9 mouse cellular contexts compared by ENCODE assay signal in genomic region chr9:18473324-18474128, GRCm38 (mm10). TPM values are rescaled to one million over a fixed set of nuclear protein-coding genes. Genes with fewer than 3 reads are reported as not detected.
A peak's percentile ranks its signal among the peaks of the same experiment; 100 is the strongest.
DNase-seq lines count a peak whose midpoint lies in the region; ATAC-seq and TF ChIP-seq lines count a peak whose summit lies in the region.
"Had no signal": no experiment of that assay in that cellular context is flagged by ENCODE, and none has a peak within 500 bp of the region (broad histone marks: within the 10 kb centered on the region; RNA-seq: fewer than 3 reads in every experiment).

No protein-coding gene starts in this region.

- peak overlapping the region; percentile 75 for H3K9ac ChIP-seq in embryonic facial prominence, embryonic 14.5 days (ENCODE audit: low read depth, low read length)
- peak overlapping the region; percentile 70 for H3K9ac ChIP-seq in midbrain, embryonic 12.5 days (replicated peaks)

- TF ChIP-seq POLR2A in bone marrow, adult 2 months (IDR thresholded peaks at IDR 0.05; ENCODE audit: borderline replicate concordance, control insufficient read depth, low read depth, low read length) = no peak

- H3K27me3 ChIP-seq in embryonic facial prominence, embryonic 14.5 days (replicated peaks; ENCODE audit: control insufficient read depth, insufficient read depth, low read length) = no peaks in the 10 kb centered on the region
- no peaks in the 10 kb centered on the region for H3K27me3 ChIP-seq in limb, embryonic 10.5 days (ENCODE audit: low read depth, poor library complexity, severe bottlenecking)
- H3K27me3 ChIP-seq in midbrain, embryonic 12.5 days = no peaks in the 10 kb centered on the region
- H3K27me3 ChIP-seq: CH12.LX had no signal

- H3K9me3 ChIP-seq in embryonic facial prominence, embryonic 14.5 days (ENCODE audit: control insufficient read depth, low read length) = no peaks in the 10 kb centered on the region
- no peaks in the 10 kb centered on the region for H3K9me3 ChIP-seq in limb, embryonic 10.5 days (replicated peaks)
- H3K9me3 ChIP-seq in midbrain, embryonic 12.5 days = no peaks in the 10 kb centered on the region

- peaks cover 1% of the 10 kb centered on the region; the same call in 1 of the 2 replicates for H3K4me1 ChIP-seq in bone marrow, adult 2 months (ENCODE audit: control insufficient read depth, insufficient read depth, low read length)
- 0 out of 2 replicates have a peak, but pooled peaks cover 4% of the 10 kb centered on the region for H3K4me1 ChIP-seq in embryonic facial prominence, embryonic 14.5 days (ENCODE audit: control insufficient read depth, insufficient read depth, low read length)
- H3K4me1 ChIP-seq in limb, embryonic 10.5 days = peaks cover 5% of the 10 kb centered on the region; the same call in 1 of the 2 replicates
- H3K4me1 ChIP-seq in midbrain, embryonic 12.5 days = peaks cover 4% of the 10 kb centered on the region; the same call in 1 of the 2 replicates

- WGBS in bone marrow, adult 2 months = 4% methylated on average over 39 of the region's 39 CpGs
- WGBS in embryonic facial prominence, embryonic 14.5 days = 5% methylated on average over 34 of the region's 39 CpGs
- WGBS in limb, embryonic 10.5 days = 5% methylated on average over 39 of the region's 39 CpGs
- 5% methylated on average over 39 of the region's 39 CpGs for WGBS in midbrain, embryonic 12.5 days

- H3K36me3 ChIP-seq in embryonic facial prominence, embryonic 14.5 days (ENCODE audit: control insufficient read depth, insufficient read depth, low read length) = no peaks in the 10 kb centered on the region
- H3K36me3 ChIP-seq in limb, embryonic 10.5 days = 0 out of 2 replicates have a peak, but pooled peaks cover 7% of the 10 kb centered on the region
- peaks cover 13% of the 10 kb centered on the region for H3K36me3 ChIP-seq in midbrain, embryonic 12.5 days

- DNase-seq in 3134 (ENCODE audit: extremely low read depth, insufficient read length, low spot score) = peak; percentile 81
- peak; percentile 94 for DNase-seq in embryonic facial prominence, embryonic 14.5 days (ENCODE audit: low spot score)
- DNase-seq in heart, adult 18-20 months = peak; percentile 78 to 82
- peak; percentile 67 for DNase-seq in kidney, adult 18-20 months
- peak; percentile 89 for DNase-seq in limb, embryonic 10.5 days (ENCODE audit: low spot score)
- peak; percentile 40 for DNase-seq in skeletal muscle tissue, adult 2 months (ENCODE audit: low read depth, low spot score)

- peak overlapping the region; percentile 77 for H3K4me3 ChIP-seq in bone marrow, adult 2 months (replicated peaks; ENCODE audit: control insufficient read depth, low read depth, low read length)
- peak overlapping the region; percentile 64 for H3K4me3 ChIP-seq in embryonic facial prominence, embryonic 14.5 days (ENCODE audit: low read depth, low read length)
- peak overlapping the region; percentile 61 for H3K4me3 ChIP-seq in limb, embryonic 10.5 days
- peak overlapping the region; percentile 62 for H3K4me3 ChIP-seq in midbrain, embryonic 12.5 days

- peak overlapping the region; percentile 75 for H3K4me2 ChIP-seq in embryonic facial prominence, embryonic 14.5 days (ENCODE audit: low read depth, low read length)
- peak overlapping the region; percentile 68 for H3K4me2 ChIP-seq in midbrain, embryonic 12.5 days (replicated peaks)

- no peak for TF ChIP-seq CTCF in bone marrow, adult 2 months (IDR thresholded peaks at IDR 0.05; ENCODE audit: control insufficient read depth, insufficient read depth, low read length)

- peak; percentile 99 for ATAC-seq in embryonic facial prominence, embryonic 14.5 days (ENCODE audit: low read depth)
- ATAC-seq in midbrain, embryonic 12.5 days (ENCODE audit: low FRiP score, low read depth) = peak; percentile 97

- peak overlapping the region; percentile 27; the same call in 1 of the 2 replicates for H3K27ac ChIP-seq in bone marrow, adult 2 months (ENCODE audit: control insufficient read depth, insufficient read depth, low read depth, low read length, poor library complexity)
- peak overlapping the region; percentile 87 for H3K27ac ChIP-seq in embryonic facial prominence, embryonic 14.5 days (replicated peaks; ENCODE audit: low read depth, low read length)
- H3K27ac ChIP-seq in limb, embryonic 10.5 days = peak overlapping the region; percentile 89
- peak overlapping the region; percentile 94 for H3K27ac ChIP-seq in midbrain, embryonic 12.5 days (replicated peaks)

RNA-seq across cellular contexts. Expression of gene Zfp558, which starts 4.5 kb away (rescaled TPM):
- polyA plus RNA-seq in bone marrow, adult 2 months (2011; ENCODE audit: insufficient read depth, insufficient read length, low replicate concordance, missing spikeins) = 0.90 TPM in 1 of 2 replicates, not detected in the other
- 4.4 and 5.2 TPM in 2 replicates for polyA plus RNA-seq in embryonic facial prominence, embryonic 14.5 days (2014; fragmentation: Nextera tagmentation; extraction: Ambion mirVana)
- 1 to 10 TPM; 1.7 to 1.9 TPM for total RNA-seq in heart, adult 18-20 months (2021)
- polyA plus RNA-seq in limb, embryonic 10.5 days (2016; fragmentation: Nextera tagmentation; extraction: Ambion mirVana) = 7.5 and 12.2 TPM in 2 replicates
- polyA plus RNA-seq in midbrain, embryonic 12.5 days (2016; fragmentation: Nextera tagmentation; extraction: Ambion mirVana) = 26.3 and 26.8 TPM in 2 replicates
- total RNA-seq: CH12.LX had no signal

RNA-seq across cellular contexts. Expression of gene Mbd3l1, which starts 4.6 kb away (rescaled TPM):
- polyA plus RNA-seq in bone marrow, adult 2 months (2011; ENCODE audit: insufficient read depth, insufficient read length, low replicate concordance, missing spikeins) = not detected in 2 replicates
- polyA plus RNA-seq in embryonic facial prominence, embryonic 14.5 days (2014; fragmentation: Nextera tagmentation; extraction: Ambion mirVana) = not detected in 2 replicates
- not detected for total RNA-seq in heart, adult 18-20 months (2021)
- polyA plus RNA-seq in limb, embryonic 10.5 days (2016; fragmentation: Nextera tagmentation; extraction: Ambion mirVana) = not detected in 2 replicates
- not detected in 2 replicates for polyA plus RNA-seq in midbrain, embryonic 12.5 days (2016; fragmentation: Nextera tagmentation; extraction: Ambion mirVana)
- total RNA-seq: CH12.LX had no signal

RNA-seq across cellular contexts. Expression of gene Mbd3l2, which starts 43.1 kb away (rescaled TPM):
- polyA plus RNA-seq in bone marrow, adult 2 months (2011; ENCODE audit: insufficient read depth, insufficient read length, low replicate concordance, missing spikeins) = not detected in 2 replicates
- polyA plus RNA-seq in embryonic facial prominence, embryonic 14.5 days (2014; fragmentation: Nextera tagmentation; extraction: Ambion mirVana) = not detected in 2 replicates
- total RNA-seq in heart, adult 18-20 months (2021) = not detected
- polyA plus RNA-seq in limb, embryonic 10.5 days (2016; fragmentation: Nextera tagmentation; extraction: Ambion mirVana) = not detected in 2 replicates
- polyA plus RNA-seq in midbrain, embryonic 12.5 days (2016; fragmentation: Nextera tagmentation; extraction: Ambion mirVana) = 0.14 TPM in 1 of 2 replicates, not detected in the other
- total RNA-seq: CH12.LX had no signal

Comparison
In these comparisons a context has a peak if more than half of its experiments do, and no peak if none do; other contexts are left out.
1. Peak in every context shown above with its lines: DNase-seq, ATAC-seq, H3K4me3 ChIP-seq and H3K27ac ChIP-seq.
2. DNase-seq: peak in every context shown above with its lines; median percentile 94 in embryonic facial prominence, embryonic 14.5 days; 89 in limb, embryonic 10.5 days; 81 in 3134; 80 in heart, adult 18-20 months; 67 in kidney, adult 18-20 months; 40 in skeletal muscle tissue, adult 2 months.
3. H3K27ac ChIP-seq: peak in every context shown above with its lines; median percentile 94 in midbrain, embryonic 12.5 days; 89 in limb, embryonic 10.5 days; 87 in embryonic facial prominence, embryonic 14.5 days; 27 in bone marrow, adult 2 months.